Mouse (Mus musculus): ENCODE measurements around the gene Gm37419. TPM values are rescaled to one million over a fixed set of nuclear protein-coding genes. Genes with fewer than 3 reads are reported as not detected.

The Gm37419 gene
- not detected in 2 replicates for polyA plus RNA-seq (2012; rRNA removed)

DNA sequence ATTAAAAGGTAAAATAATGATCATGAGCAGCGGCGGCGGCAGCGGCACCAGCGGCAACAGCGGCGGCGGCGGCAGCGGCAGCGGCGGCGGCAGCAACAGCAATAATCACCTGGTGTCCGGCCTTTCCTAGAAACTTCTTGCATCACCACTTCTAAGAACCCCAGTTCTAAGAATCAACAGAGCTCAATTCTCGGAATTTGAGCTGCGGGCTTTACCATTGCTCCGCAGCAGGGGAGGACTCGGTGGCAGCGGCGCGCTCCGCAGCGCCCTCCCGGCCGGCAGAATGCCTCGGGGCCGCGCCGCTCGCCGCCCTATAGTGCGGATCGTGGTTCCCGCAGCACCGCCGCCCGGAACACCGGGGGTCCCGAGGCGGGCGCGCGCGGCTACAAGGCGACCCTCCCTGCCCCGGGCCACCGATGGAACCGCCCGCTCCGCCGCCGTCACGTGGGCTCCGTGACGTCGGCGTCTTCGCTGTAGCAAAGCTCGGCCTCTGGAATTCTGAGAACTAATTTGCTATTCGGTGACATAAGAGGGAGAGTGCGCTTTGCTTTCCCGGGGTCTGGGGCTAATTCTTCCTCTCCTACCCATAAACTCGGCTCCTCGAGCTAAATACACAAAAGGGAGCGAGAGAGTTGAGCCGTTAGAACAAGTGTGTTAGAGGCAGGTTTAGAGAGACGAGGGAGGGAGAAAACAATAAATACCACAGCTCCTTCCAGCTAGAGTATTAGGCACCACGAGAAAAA is at the start of gene Gm37419, which contains the start of gene Bcl6:
Gene Gm37419 (plus strand): TSS at position 17 of the 743 bp plus-strand sequence.
Gene Bcl6 (minus strand): TSS at position 387 of the 743 bp plus-strand sequence.
- under 1% methylated on average over 68 of the region's 68 CpGs for WGBS
- peak; percentile 70 for DNase-seq (ENCODE audit: low read depth, low spot score)

DNA sequence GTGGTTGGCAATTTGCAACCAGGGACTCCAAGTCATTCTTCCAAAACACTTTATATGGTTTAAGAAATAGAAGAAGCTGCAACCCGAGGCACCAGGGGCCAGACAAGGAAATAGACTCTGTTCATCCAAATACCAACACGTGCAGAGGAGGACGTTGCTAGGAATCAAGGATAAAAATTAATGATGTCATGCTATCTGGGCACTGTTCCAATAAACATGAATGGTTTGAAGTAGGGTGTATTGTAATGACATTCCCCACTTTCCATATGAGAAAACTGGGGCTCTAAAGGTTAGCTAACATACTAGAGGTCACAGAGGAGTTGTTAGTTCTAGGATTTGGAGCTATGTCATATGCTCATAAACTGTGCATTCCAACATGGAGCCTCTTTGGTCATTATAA is 43.5 kb upstream of the Gm37419 start:
- DNase-seq (ENCODE audit: low read depth, low spot score) = no peak
- WGBS = 10% methylated on average over 3 of the region's 3 CpGs

DNA sequence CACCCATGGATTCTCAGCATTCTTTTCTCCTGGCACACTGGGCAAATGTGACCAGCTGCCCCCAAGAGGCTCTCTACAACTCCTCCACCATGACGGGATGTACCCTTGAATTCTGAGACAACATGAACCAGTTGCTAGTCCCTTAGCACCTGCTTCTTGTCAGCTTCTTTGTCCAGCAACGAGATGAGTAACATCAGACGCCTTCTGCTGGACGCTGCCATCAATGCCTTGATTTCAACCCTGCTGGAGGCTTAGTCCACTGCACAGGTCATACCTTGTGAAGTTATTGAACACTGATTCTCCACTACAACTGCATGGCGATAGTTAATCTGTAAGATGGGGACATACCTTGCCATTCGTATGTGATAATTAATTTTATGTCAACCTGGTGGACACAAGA is 40.6 kb upstream of the Gm37419 start:
- WGBS = 88% methylated on average over 6 of the region's 6 CpGs

DNA sequence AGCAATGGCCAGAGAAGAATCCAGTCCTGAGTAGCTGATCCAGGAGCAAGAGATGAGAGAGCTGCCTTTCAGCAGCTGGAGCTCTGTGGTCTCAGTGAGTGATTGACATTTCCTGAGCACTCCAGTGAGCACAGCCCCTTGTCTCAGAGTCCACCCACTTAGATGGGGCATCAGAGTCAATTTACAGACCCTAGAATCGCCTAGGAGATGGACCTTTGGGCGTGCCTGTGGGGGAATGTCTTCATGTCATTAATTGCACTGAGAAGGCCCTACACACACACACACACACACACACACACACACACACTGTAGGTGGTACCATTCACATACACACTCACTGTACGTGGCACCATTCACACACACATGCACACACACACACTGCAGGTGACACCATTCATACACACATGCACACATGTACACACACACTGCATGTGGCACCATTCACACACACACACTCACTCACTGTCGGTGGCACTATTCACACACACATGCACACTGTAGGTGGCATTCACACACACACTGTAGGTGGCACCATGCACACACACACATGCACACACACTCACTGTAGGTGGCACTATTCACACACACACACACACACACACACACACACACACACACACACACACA is 36.1 kb upstream of the Gm37419 start:
- whole genome bisulfite sequencing = 57% methylated on average over 4 of the region's 4 CpGs
- no peak for DNase-seq (ENCODE audit: low read depth, low spot score)

More for the DNA sequence above, 40.6 kb upstream of the Gm37419 start:
- no peak for DNase-seq (ENCODE audit: low read depth, low spot score)

DNA sequence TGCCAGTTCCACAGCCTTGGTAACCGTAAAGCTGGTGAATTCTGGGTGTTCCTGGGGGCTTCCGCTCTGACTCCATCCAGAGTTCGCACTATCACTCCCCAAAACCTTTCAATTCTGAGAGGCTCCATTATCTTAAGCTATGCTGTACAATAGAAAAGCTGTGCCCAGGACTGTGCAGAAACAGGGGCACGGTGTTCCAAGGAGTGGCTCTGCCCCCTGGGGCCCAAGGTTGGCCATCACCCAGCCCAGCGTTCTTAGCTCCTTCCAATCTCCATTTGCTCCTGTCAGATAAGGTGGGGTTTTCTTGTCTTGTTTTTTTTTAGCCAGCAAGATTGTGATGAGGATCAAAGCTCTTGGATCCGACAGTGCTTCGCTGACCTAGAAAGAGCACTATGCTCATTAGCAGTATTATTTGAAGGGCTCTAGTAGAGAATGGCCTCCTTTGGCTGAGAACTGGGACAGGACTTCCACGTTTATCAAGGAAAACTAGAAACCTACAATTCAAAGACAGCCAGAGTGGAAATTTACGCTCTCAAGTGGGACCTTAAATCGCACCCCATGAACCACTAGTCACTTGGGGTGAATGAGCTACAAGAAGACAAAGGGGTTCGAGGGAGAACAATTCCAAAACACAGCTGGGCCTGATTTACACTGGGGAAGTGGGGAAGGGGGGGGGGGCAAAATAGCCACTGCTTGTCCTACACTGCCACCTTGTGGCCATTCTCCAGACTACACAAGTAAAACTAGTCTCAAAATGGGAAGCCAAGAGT is 34.9 kb upstream of the Gm37419 start:
- WGBS = 56% methylated on average over 11 of the region's 11 CpGs
- DNase-seq (ENCODE audit: low read depth, low spot score) = peak; percentile 16

DNA sequence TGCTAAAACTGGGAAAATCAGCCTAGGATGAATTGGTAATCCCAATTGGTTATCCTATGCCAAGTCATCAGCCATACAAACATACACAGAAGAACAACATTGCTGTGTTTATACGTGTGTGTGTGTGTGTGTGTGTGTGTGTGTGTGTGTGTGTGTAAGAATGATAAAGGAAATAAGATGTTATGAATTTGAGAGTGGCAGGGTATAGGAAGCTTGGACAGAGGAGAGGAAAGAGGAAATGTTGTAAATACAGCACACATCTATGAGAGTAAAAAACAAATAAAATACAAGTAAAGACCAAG is 34.4 kb upstream of the Gm37419 start:
- 22% methylated on average over 1 of the region's 1 CpGs for WGBS
- DNase-seq (ENCODE audit: low read depth, low spot score) = no peak

DNA sequence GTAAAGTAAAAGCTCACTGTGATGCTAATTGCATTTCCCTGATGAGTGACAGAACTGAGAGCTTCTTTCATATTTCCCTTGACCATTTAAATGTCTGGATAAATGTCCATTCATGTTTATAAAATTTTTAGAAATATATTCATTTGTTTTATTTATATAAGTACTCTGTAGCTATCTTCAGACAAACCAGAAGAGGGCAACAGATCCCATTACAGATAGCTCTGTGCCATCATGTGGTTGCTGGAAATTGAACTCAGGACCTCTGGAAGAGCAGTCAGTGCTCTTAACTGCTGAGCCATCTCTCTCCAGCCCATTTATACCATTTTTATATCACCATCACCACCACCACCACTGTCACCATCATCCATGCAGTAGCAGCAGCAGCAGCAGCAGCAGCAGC is 29.3 kb upstream of the Gm37419 start:
- no peak for DNase-seq (ENCODE audit: low read depth, low spot score)

DNA sequence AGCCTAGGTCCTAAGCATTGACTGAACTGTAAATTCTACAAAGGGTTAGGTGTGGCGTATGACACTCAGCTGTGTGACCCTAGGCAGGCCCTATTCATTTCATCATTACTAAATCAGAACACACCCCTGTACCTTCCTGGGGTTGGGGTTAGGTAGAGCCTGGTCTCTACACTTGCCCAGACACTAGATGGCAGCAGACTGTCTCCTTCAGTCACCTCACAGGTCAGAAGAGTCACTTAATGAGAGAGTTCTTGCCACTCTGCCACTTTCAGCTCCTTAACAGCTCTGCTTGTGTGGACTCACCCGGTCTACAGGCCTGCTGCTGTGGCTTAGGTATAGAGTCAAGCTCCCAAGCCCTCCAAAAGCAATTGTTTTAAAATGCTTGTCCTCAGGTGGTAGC is 25.9 kb upstream of the Gm37419 start:
- WGBS = 68% methylated on average over 2 of the region's 2 CpGs
- no peak for DNase-seq (ENCODE audit: low read depth, low spot score)

DNA sequence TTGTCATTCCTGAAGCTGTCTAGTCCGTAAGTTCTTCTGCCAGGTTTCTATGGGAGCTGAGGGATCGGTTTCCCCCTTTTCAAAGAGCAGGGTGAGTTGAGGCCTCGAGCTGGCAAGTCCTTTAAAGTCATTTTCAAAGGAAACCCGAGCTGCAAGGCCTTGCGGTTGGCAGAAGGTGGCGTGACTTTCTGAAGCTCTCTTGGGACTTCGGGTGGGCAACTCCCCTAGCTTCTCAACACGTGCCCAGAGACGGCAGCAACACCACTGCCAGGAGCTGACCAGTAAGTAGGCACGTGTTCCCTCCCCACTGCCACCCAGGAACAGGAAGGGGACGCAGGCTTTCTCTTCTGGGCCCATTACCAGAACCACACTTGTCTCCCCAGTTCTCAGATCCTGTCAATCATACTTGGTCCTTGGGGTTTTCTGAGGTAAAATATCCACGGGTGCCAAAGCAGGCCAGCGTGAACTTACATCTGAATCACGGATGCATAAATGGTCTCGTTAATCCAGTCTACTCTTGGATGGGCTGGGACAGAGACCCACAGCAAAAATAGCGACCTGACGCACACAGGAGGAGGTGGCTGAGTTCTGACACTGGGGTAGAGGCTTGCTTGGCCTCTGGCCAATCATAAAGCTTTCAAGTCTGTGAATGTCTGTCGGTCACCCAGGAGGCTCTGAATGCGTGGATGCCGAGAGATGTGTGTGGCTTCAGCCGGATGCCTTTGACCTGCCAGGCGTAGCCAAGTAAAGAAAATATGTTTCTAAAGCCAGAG is 24.2 kb upstream of the Gm37419 start:
- WGBS = 83% methylated on average over 22 of the region's 22 CpGs
- DNase-seq (ENCODE audit: low read depth, low spot score) = no peak

DNA sequence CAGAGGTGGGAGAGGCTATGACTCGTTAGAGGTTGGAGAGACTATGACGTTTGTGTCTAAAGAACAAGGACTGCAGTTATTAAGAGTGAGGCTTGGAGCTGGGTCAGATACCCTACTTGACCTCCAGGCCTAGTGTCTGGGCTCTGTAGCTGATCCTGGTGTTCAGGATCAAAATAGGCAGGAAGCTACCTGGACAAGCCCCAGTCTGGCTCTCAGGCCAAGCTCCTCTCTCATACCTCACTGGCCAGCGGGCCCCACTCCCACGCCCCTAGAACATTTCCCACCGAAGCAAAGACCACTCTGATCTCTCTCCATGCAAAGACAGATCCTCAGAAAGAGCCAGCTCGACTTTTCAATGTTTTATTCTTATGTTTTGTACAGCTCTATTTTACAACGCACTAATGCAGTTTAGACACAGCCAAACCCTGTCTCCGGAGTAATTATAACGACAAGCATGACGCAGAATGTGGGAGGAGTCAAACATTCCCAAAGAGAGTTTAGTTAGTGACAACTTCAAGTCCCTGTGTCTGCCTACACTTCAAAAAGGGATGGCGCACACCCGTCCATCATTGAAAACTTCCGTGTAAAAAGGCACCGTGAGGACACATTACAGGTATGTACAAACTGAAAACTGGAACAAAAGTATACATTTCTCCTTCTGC is 23.4 kb upstream of the Gm37419 start:
- 82% methylated on average over 14 of the region's 14 CpGs for WGBS

DNA sequence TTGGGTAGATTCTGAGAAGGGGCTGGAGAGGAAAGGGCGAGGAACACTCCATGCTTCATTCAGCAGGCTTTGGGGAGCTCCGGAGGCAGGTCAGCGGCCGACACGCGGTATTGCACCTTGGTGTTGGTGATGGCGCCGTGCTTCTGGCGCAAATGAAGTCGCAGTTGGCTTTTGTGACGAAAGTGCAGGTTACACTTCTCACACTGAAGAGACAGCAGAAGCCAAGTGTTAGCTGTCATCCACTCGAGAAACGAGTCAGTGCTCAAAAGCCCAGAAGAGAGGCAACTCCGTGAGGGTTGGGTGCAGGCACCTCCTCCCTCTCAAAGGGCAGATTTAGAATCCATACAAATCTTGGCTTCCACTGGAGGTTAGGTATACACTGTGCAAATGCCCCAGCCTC is 22.2 kb upstream of the Gm37419 start:
- DNase-seq (ENCODE audit: low read depth, low spot score) = no peak
- 94% methylated on average over 14 of the region's 14 CpGs for WGBS

More for the DNA sequence above, 23.4 kb upstream of the Gm37419 start:
- no peak for DNase-seq (ENCODE audit: low read depth, low spot score)

DNA sequence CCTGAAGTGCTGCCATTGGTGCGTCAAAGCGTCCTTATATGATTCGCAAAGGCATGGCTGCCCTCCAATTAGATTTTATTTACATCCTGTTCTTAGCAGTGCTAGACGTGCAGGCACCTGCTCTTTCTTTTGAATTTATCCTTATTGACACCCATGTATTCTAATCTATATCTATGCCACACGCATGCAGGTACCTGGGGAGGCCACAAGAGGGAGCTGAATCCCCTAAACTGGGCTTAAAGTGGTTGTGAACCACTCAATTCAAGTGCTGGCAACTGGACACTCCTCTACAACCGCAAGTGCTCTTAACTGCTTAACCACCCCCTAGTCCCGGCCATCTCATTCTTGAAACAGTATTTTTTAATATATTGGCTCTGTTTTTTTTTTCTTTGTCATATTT is 21.0 kb upstream of the Gm37419 start:
- WGBS = 90% methylated on average over 7 of the region's 7 CpGs
- no peak for DNase-seq (ENCODE audit: low read depth, low spot score)

DNA sequence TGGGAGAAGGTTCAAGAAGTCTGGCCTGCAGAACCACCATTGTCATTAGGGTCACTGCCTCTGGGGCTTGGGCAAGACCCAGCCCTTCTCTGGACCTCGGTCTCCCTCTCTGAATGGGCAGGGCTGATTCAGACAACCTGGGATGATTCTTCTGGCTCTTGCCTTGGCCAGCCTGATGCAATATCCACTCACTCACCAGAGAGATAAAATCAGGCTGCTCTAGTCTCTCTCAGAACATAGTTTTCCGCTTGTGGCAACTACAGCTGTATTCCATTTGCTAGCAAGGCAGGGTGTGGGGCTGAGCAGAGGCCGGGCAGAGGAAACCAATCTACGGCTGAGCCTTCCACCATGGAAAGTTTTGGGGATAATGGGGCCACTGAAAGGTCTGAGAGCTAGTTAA is 19.4 kb upstream of the Gm37419 start:
- no peak for DNase-seq (ENCODE audit: low read depth, low spot score)
- WGBS = 90% methylated on average over 4 of the region's 4 CpGs

DNA sequence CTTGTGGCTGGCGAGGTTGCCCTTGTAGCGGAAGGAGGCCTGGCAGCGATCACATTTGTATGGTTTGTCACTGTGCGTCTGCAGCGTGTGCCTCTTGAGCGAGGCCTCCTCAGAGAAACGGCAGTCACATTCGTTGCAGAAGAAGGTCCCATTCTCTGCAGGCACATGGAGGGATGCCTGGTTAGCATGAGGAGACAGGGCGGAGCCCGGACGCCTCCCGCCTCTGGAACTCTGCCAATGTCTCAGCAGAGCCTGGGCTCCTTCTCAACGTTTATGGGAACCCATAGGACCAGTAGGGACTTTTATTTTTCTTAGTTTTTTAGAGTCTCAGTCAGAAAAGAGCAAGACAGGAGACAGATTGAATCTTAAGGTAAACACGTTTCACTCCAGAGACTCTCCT is 18.4 kb upstream of the Gm37419 start:
- WGBS = 53% methylated on average over 14 of the region's 14 CpGs
- DNase-seq (ENCODE audit: low read depth, low spot score) = no peak

DNA sequence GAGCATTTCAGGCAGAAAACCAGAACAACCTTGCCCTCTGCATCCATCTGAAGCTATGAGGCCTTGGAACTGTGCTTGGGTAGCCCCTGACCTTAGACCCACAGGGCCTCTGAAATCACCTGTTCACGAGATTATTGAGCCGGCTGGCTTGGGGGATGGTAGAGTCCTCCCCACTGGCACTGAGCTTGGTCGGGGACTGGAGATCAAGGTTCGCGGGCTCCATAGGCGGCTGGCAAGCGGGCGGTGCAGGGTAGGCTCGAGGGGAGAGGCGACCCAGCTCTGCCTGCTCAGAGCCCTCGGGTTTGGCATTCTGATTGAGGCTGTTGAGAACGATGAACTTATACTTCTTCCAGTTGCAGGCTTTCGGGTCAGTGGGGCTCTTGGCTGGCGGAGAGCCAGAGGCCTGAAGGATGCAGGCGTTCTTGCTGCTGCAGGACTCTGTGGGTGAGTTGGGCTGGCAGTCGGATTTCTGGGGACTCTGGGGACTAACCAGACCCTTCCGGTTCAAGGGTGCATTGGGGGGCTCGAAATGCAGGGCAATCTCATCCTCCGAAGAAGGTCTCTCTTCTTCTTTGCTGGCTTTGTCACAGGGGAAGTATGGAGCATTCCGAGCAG is 16.0 kb upstream of the Gm37419 start:
- WGBS = 78% methylated on average over 20 of the region's 20 CpGs
- no peak for DNase-seq (ENCODE audit: low read depth, low spot score)

DNA sequence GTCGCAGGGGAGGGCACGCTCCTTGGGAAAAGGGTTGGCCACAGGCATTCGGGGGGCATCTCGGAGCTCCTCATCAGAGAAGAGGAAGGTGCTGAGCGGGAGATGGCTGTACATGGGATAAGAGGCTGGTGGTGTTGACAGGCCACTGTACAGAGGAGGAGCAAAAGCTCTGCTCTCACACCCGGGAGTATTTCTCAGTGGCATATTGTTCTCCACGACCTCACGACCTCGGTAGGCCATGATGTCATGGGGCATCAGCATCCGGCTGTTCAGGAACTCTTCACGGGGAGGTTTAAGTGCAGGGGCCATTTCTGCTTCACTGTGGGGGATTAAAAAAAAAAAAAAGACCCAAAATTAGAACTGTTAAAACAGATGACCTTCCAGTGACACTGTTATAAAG is 15.4 kb upstream of the Gm37419 start:
- 89% methylated on average over 11 of the region's 11 CpGs for WGBS
- DNase-seq (ENCODE audit: low read depth, low spot score) = no peak

DNA sequence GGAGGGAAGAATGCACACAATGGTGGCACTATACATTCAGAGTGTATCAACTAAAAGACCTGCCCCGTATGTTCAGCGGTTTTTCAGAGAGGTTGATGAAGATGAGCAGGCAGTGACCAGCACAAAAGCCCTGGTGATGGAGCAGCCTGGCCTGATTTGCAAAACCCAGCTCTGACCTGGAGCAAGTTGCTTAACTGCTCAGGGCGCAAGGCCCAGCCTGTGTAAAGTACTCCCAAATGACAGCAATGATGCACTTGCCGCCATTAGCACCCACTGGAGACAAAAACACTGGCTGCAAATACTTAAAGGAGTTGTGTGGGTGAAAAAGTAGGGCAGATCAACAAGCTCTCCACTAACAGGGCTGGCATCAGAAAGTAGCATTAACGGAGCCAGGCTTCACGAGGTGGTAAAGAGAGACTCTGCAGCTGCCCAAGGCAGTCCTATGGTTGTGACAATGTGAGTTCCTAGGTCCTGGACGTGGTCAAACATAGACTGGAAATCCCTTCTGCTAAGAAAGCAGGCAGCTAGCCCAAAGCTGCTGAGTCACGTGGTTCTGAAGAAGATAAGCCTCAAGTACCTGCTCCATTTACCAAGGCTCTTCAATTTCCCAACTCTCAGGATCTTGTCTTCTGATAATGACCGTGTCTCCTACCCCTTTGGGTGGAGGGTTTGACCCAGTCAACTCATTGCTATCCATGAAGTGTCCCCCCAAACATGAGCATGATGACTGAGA is 14.5 kb upstream of the Gm37419 start:
- WGBS = 86% methylated on average over 9 of the region's 9 CpGs
- DNase-seq (ENCODE audit: low read depth, low spot score) = no peak

DNA sequence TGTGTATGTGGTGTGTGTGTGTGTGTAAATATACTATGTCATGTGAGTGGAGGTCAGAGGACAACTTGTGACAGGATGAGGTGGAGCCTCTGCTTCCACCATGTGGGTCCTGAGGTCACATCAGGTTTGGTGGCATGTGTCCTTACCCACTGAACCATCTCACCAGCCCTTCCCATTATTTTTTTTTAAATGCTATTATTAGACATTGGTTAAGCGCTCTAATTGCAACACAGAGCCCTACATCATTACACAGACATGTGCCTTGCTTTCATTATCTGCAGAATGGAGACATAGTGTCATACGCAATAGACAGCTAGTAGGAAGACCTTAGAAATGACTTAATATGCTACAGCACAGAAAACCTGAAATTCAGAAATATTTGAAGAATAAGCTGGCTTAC is 12.1 kb upstream of the Gm37419 start:
- 95% methylated on average over 2 of the region's 2 CpGs for WGBS

DNA sequence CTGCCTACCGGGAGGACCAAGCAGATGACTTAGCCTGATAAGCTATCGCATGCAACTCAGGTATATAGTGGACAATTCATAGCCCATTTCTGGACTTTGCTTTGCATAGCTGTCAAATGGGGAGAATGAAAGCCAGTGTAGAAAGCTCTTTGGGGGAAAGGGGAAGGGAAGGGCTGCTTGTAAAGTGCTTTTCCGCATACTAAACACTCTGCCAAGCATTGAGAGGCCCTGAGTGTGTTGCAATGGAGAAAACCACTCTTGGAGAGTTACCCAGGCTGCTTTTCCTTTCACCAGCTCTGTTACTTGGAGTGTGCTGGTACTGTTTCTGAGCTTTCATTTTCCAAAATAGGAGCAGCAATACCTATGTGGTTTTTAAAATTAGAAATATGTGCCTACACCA is 10.6 kb upstream of the Gm37419 start:
- no peak for DNase-seq (ENCODE audit: low read depth, low spot score)
- 80% methylated on average over 3 of the region's 3 CpGs for WGBS

More for the DNA sequence above, 12.1 kb upstream of the Gm37419 start:
- DNase-seq (ENCODE audit: low read depth, low spot score) = no peak

Measured in large intestine, adult 2 months (tissue).